Mouse (Mus musculus) cerebellum, adult 2 months (tissue): ENCODE results near the gene Dusp5.

Experiments
- CTCF ChIP-seq: fragments of 200-500 bp; IDR thresholded peaks from 2 replicates; pipeline ENCODE4 v1.5.1; 2011; ENCODE audit warnings: low read depth, mild to moderate bottlenecking, control low read depth, low read length, moderate library complexity, borderline replicate concordance; ENCODE audit not compliant: insufficient read depth
- POLR2A ChIP-seq: fragments of 200-500 bp; IDR thresholded peaks from 2 replicates; pipeline ENCODE4 v1.6.1; 2011; ENCODE audit warnings: low read length, control low read depth, borderline replicate concordance; ENCODE audit not compliant: insufficient read depth

DNA sequence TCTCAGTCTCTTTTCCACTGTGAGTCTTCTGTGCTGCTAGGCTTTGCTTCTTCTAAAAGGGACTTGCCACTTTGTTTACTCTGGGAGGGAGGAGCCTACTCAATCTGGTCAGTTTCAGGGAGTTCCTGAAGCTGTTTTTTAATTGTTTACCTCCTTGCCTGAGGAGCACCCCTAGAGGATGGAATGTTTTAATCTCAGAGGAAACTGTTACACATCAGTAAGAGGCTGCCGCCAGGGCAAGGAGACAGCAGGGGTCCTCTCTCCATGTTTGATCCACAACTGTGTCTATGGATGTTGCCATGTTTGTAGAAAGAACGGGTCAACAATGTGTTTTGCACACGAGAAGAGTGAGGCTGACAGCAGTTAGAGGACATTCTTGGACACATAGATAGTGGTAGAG lies 31.5 kb downstream of the Dusp5 start:
- TF ChIP-seq POLR2A (no peak), CTCF (no peak)
